Mouse (Mus musculus) c-Kit-positive CD71-negative TER-119-negative erythroid progenitor cells, embryonic 14.5 days (primary cell): ENCODE data around the gene Ccnb2.

Source experiments
- DNase-seq: peaks from one replicate; pipeline ENCODE4 v3.0.0-alpha.2; 2013; ENCODE audit warnings: low read depth

Gene Ccnb2

DNA sequence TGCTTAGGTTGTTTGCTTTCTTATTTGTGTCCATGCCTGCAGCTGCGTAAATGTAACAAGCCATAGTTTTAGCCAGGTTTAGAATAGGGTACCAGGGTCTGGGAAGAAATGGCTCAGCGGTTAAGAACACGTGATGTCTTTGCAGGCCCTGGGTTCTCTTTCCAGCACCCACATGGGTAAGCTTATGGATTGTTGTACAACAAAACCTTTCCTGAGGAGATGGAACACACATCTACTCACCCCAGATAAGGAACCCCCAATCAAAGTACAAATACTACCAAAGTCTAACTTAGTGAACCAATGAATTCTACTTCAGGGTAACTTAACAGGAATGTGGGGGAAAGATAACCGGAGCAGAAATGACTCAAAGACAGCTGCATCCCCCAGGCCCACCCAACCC is 36.9 kb downstream of the Ccnb2 start:
- DNase-seq = no peak

DNA sequence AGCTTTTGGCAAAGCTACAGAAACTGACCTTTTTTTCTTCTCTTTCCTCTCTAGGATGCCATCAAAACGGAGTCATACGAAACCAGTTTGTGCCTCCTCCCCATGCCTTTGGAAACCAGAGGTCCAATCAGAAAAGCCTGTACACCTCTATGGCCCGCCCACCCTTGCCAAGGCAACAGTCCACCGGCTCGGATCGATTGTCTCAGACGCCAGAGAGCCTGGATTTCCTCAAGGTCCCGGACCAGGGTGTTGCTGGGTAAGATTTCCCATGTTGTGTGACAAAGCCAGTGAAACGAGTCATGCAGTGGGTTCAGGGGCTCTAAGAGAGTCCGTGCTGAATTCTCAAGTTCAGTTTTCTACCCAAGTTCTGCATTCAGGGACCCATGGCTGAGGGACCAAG is 37.6 kb downstream of the Ccnb2 start:
- DNase-seq = no peak

DNA sequence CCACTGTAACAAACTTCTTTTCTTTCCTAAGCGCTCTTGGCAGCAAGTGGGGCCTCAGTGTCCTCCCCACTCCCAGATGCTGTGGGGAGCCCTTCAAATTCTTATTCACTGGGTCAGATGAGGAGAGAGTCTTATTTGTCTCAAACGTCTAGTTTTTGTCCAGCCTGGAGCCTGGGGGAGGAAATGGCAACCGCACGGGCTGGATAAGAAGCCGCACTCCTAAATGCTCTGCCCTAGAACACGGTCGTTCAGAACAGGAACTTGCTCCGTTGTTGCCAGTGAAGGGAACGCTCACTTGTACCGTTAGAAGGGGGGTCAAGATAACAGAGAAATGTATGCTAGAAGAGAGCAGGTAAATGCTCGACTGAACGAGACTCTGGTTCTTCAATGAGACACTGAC is 39.3 kb downstream of the Ccnb2 start:
- no peak for DNase-seq

DNA sequence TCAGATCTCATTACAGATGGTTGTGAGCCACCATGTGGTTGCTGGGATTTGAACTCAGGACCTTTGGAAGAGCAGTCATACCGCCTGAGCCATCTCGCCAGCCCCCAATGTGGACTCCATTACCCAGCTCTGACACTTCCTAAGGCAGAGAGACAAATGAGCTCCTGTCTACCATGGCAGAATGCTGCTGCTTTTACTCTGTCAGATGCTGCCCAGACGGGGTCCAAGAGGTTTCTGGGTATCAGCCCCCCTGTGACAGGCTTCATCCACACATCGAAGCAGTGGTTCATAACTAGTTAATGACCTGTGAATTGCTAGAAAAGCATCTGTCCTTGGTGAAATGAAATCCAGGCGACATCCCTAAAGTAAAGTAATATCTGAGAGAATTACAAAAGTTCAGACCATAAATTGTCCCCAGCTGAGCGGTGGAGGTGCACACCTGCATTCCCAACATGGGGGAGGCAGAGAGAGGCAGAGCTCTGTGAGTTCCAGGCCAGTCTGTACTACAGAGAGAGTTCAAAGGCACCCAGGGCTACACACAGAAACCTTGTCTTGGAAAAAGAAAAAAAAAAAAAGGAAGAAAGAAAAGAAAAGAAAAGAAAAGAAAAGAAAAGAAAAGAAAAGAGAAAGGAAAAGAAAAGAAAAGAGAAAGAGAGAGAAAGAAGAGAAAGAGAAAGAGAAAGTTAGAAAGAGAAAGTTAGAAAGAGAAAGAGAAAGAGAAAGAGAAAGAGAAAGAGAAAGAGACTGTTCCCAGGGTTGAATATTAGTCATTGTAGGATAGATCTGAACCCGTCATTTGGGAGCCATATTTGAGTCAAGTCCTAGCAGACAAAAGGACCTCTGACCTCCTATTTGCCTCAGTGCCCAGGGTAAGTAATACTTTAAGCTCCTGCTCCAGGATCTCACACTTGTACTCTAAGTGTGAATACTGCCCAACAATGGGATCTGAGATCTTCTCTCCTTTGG is 41.6 kb downstream of the Ccnb2 start:
- no peak for DNase-seq

DNA sequence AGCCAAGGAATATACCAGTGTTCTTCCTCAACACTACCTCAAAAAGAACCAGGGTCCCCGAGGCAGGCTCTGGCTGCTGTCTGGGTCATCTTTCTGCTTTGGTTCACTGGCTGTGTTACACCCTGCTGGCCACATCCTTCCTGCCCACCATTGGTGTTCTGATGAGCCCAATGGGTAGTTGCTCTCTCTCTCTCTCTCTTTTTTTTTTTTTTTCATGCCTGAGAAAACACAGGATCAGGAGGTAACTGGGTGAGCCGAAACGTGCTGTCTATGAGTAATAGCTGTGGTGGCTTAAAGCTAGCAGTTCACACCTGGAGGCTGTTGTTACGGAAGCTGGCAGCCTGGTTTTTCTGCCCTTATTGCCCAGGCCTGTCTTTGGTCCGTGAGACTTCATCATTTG is 49.7 kb downstream of the Ccnb2 start:
- DNase-seq = no peak

DNA sequence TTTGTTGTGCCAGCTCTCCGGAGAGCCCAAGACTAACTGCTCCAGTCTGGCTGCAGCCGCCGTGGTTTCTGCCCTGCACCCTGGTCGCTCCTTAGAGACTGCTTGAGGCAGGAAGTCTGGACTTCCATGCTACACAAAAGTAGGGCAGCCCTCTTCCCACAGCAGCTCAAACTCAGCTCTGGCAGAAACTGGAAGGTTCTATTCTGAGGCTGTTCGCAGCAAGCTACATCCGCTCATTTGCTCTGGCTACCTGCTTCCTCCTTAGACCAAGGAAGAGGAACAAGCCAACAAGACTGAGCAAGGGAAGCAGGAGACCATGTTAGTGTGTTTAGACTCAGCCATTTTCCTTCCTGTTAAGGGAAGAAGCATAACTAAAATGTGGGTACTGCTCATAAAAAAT is 54.4 kb downstream of the Ccnb2 start:
- DNase-seq = no peak

DNA sequence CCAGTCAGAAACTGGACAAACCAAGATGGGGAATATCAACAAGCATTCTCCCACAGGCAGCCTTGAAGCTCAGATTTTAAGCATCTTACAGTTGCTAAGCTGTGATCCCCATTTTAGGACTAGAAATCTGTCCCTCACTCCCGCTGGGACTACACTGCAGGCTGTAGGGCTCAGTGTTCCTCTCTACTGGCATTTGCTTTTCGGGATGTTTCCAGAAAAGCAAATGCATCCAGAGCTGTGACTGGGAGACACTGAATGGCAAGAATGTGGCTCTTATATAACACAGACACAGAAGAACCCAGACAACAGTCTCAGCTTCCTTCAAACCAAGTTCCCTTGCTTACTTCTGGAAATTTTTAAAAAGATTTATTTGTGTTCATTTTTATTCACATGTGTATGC is 55.4 kb downstream of the Ccnb2 start:
- no peak for DNase-seq

DNA sequence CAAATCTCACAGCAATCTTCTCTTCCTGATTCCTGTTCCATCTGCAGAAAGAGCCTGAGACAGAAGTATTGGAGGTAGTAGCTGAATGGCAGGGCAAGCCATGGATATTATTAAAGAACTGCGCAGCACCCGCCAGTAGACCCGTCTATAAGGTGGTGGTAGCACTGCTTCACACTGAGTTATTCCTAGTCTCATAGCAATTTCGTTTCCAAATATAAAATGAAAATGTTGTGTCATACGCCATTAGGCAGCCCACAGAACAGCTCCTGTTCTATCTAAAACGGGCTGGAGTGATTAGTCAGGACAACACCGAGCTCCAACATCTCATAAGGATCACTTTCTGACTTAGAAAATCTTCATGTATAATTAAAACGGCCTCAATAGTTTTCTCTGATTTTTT is 56.6 kb downstream of the Ccnb2 start:
- DNase-seq = no peak

DNA sequence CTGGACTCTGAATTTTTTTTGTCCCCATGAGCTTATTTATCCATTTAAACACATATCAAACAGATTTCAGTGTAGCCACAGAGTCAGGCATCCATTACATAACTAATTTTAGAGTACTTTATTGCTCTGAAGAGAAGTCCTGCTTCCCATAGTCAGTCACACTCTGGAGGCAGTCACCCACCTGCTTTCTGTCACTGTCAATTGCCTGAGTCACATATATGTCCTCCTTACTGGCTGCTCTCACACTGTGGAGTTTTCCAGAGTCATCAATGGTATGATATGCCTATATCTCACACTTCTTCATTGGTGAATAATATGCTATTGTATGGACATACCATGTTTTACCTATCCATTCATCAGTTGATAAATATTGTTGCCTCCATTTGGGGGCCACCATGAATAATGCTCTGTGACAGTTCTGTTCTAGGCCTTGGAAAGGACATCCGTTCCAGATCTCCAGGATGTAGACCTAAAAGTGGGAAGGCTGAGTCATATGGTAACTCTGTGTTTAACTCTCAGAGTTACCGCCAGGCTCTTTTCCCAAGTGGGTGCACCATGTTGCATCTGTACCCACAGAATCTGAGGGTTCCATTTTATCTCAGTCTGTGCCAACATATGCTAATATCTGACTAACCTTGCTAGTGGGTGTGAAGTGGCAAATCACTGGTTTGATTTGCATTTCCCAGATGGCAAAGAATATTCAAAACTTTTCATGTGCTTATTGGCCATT is 61.8 kb downstream of the Ccnb2 start:
- DNase-seq = no peak
